Mouse (Mus musculus): Measurements from ENCODE around the gene Kcnk16. TPM values are rescaled to one million over a fixed set of nuclear protein-coding genes. Genes with fewer than 3 reads are reported as not detected.

Kcnk16 gene
- polyA plus RNA-seq, 1 experiment from 2014 or later, result 0.22 TPM

- Histone ChIP-seq H3K36me3 (no peaks in the 10 kb centered on the region), H3K9me3 (no peaks in the 10 kb centered on the region), H3K27ac (replicated peaks) (no peak overlapping the region), H3K4me2 (no peak overlapping the region), H3K27me3 (no peaks in the 10 kb centered on the region), H3K4me3 (no peak overlapping the region), H3K9ac (no peak overlapping the region), H3K4me1 (replicated peaks) (no peaks in the 10 kb centered on the region)
- WGBS, result 65% methylated on average over 14 of the region's 14 CpGs
- no peak for ATAC-seq (ENCODE audit: low read depth)
These were observed 18.5 kb downstream of the Kcnk16 start for GRCm38 (mm10) chr14:20250237-20251171.

GRCm38 (mm10) chr14:20248001-20248400 lies 21.0 kb downstream of the Kcnk16 start:
- H3K4me1 ChIP-seq (replicated peaks), result no peaks in the 10 kb centered on the region
- no peak overlapping the region for H3K4me2 ChIP-seq
- no peak overlapping the region for H3K4me3 ChIP-seq
- 95% methylated on average over 3 of the region's 3 CpGs for WGBS
- H3K27ac ChIP-seq (replicated peaks), result no peak overlapping the region
- no peak overlapping the region for H3K9ac ChIP-seq
- no peak for ATAC-seq (ENCODE audit: low read depth)
- no peaks in the 10 kb centered on the region for H3K27me3 ChIP-seq
- no peaks in the 10 kb centered on the region for H3K36me3 ChIP-seq
- H3K9me3 ChIP-seq, result no peaks in the 10 kb centered on the region

- Histone ChIP-seq H3K9ac (no peak overlapping the region), H3K4me2 (no peak overlapping the region), H3K36me3 (no peaks in the 10 kb centered on the region), H3K9me3 (no peaks in the 10 kb centered on the region), H3K4me1 (replicated peaks) (no peaks in the 10 kb centered on the region), H3K27me3 (no peaks in the 10 kb centered on the region), H3K4me3 (no peak overlapping the region), H3K27ac (replicated peaks) (no peak overlapping the region)
- 74% methylated on average over 11 of the region's 11 CpGs for WGBS
- ATAC-seq (ENCODE audit: low read depth), result no peak
These were observed 22.2 kb downstream of the Kcnk16 start for GRCm38 (mm10) chr14:20246811-20247266.

- no peaks in the 10 kb centered on the region for H3K4me1 ChIP-seq (replicated peaks)
- H3K4me2 ChIP-seq, result no peak overlapping the region
- no peak overlapping the region for H3K4me3 ChIP-seq
- no peaks in the 10 kb centered on the region for H3K9me3 ChIP-seq
- no peaks in the 10 kb centered on the region for H3K27me3 ChIP-seq
- 76% methylated on average over 5 of the region's 5 CpGs for WGBS
- H3K9ac ChIP-seq, result no peak overlapping the region
- no peak overlapping the region for H3K27ac ChIP-seq (replicated peaks)
- no peak for ATAC-seq (ENCODE audit: low read depth)
- H3K36me3 ChIP-seq, result no peaks in the 10 kb centered on the region
These were observed 23.1 kb downstream of the Kcnk16 start for GRCm38 (mm10) chr14:20245861-20246260.

GRCm38 (mm10) chr14:20245318-20245717 lies 23.7 kb downstream of the Kcnk16 start:
- Histone ChIP-seq H3K27me3 (no peaks in the 10 kb centered on the region), H3K4me1 (replicated peaks) (no peaks in the 10 kb centered on the region), H3K36me3 (no peaks in the 10 kb centered on the region), H3K9ac (no peak overlapping the region), H3K27ac (replicated peaks) (no peak overlapping the region), H3K4me2 (no peak overlapping the region), H3K4me3 (no peak overlapping the region), H3K9me3 (no peaks in the 10 kb centered on the region)
- WGBS, result 73% methylated on average over 2 of the region's 2 CpGs
- no peak for ATAC-seq (ENCODE audit: low read depth)

- Histone ChIP-seq H3K9me3 (no peaks in the 10 kb centered on the region), H3K4me2 (no peak overlapping the region), H3K9ac (no peak overlapping the region), H3K4me1 (replicated peaks) (no peaks in the 10 kb centered on the region), H3K27ac (replicated peaks) (no peak overlapping the region), H3K4me3 (no peak overlapping the region), H3K36me3 (no peaks in the 10 kb centered on the region), H3K27me3 (no peaks in the 10 kb centered on the region)
- WGBS, result 89% methylated on average over 3 of the region's 3 CpGs
- ATAC-seq (ENCODE audit: low read depth), result no peak
These were observed 25.8 kb downstream of the Kcnk16 start for GRCm38 (mm10) chr14:20243158-20243557.

GRCm38 (mm10) chr14:20242454-20242853 lies 26.5 kb downstream of the Kcnk16 start:
- Histone ChIP-seq H3K4me2 (no peak overlapping the region), H3K36me3 (no peaks in the 10 kb centered on the region), H3K27me3 (no peaks in the 10 kb centered on the region), H3K9ac (no peak overlapping the region), H3K9me3 (no peaks in the 10 kb centered on the region), H3K4me3 (no peak overlapping the region), H3K27ac (replicated peaks) (no peak overlapping the region), H3K4me1 (replicated peaks) (no peaks in the 10 kb centered on the region)
- ATAC-seq (ENCODE audit: low read depth), result no peak
- whole genome bisulfite sequencing, result 84% methylated on average over 8 of the region's 8 CpGs

GRCm38 (mm10) chr14:20234403-20234802 lies 34.6 kb downstream of the Kcnk16 start:
- no peak for ATAC-seq (ENCODE audit: low read depth)
- H3K27ac ChIP-seq (replicated peaks), result no peak overlapping the region
- no peak overlapping the region for H3K4me2 ChIP-seq
- H3K4me1 ChIP-seq (replicated peaks), result no peaks in the 10 kb centered on the region
- no peaks in the 10 kb centered on the region for H3K27me3 ChIP-seq
- 93% methylated on average over 2 of the region's 2 CpGs for WGBS
- no peak overlapping the region for H3K4me3 ChIP-seq
- H3K9ac ChIP-seq, result no peak overlapping the region
- no peaks in the 10 kb centered on the region for H3K9me3 ChIP-seq
- no peaks in the 10 kb centered on the region for H3K36me3 ChIP-seq

GRCm38 (mm10) chr14:20233016-20233980 lies 35.7 kb downstream of the Kcnk16 start:
- Histone ChIP-seq H3K9ac (no peak overlapping the region), H3K36me3 (no peaks in the 10 kb centered on the region), H3K4me2 (no peak overlapping the region), H3K27me3 (no peaks in the 10 kb centered on the region), H3K9me3 (no peaks in the 10 kb centered on the region), H3K4me3 (no peak overlapping the region), H3K27ac (replicated peaks) (no peak overlapping the region; the same call in 1 of the 2 replicates), H3K4me1 (replicated peaks) (no peaks in the 10 kb centered on the region)
- WGBS, result 67% methylated on average over 11 of the region's 11 CpGs
- ATAC-seq (ENCODE audit: low read depth), result no peak

- ATAC-seq (ENCODE audit: low read depth), result no peak
- Histone ChIP-seq H3K4me2 (no peak overlapping the region), H3K4me1 (replicated peaks) (peaks cover 17% of the 10 kb centered on the region), H3K4me3 (no peak overlapping the region), H3K36me3 (no peaks in the 10 kb centered on the region), H3K27ac (replicated peaks) (no peak overlapping the region), H3K27me3 (no peaks in the 10 kb centered on the region), H3K9ac (no peak overlapping the region), H3K9me3 (no peaks in the 10 kb centered on the region)
- WGBS, result 87% methylated on average over 7 of the region's 7 CpGs
These were observed 38.9 kb downstream of the Kcnk16 start for GRCm38 (mm10) chr14:20230063-20230491.

GRCm38 (mm10) chr14:20229437-20229836 lies 39.6 kb downstream of the Kcnk16 start:
- H3K9ac ChIP-seq, result no peak overlapping the region

GRCm38 (mm10) chr14:20228336-20228735 lies 40.7 kb downstream of the Kcnk16 start:
- no peak overlapping the region for H3K9ac ChIP-seq
- no peak overlapping the region for H3K27ac ChIP-seq (replicated peaks)
- no peak for ATAC-seq (ENCODE audit: low read depth)
- no peak overlapping the region for H3K4me3 ChIP-seq
- H3K36me3 ChIP-seq, result no peaks in the 10 kb centered on the region
- H3K9me3 ChIP-seq, result no peaks in the 10 kb centered on the region
- WGBS, result 79% methylated on average over 4 of the region's 4 CpGs
- peaks cover 27% of the 10 kb centered on the region for H3K4me1 ChIP-seq (replicated peaks)
- H3K27me3 ChIP-seq, result no peaks in the 10 kb centered on the region
- H3K4me2 ChIP-seq, result no peak overlapping the region

More at GRCm38 (mm10) chr14:20229437-20229836, 39.6 kb downstream of the Kcnk16 start:
- no peaks in the 10 kb centered on the region for H3K9me3 ChIP-seq
- no peak overlapping the region for H3K4me2 ChIP-seq
- H3K4me3 ChIP-seq, result no peak overlapping the region
- H3K27ac ChIP-seq (replicated peaks), result no peak overlapping the region
- peaks cover 23% of the 10 kb centered on the region for H3K4me1 ChIP-seq (replicated peaks)
- no peak for ATAC-seq (ENCODE audit: low read depth)
- WGBS, result 75% methylated on average over 6 of the region's 6 CpGs
- no peaks in the 10 kb centered on the region for H3K27me3 ChIP-seq
- no peaks in the 10 kb centered on the region for H3K36me3 ChIP-seq
